Mouse (Mus musculus): ENCODE results near the gene Il12rb2. TPM values are rescaled to one million over a fixed set of nuclear protein-coding genes. Genes with fewer than 3 reads are reported as not detected.
A peak's percentile ranks its signal among the peaks of the same experiment; 100 is the strongest.

Il12rb2 gene
- total and polyA plus RNA-seq, 3 experiments, result 0.11 to 0.19 TPM; not detected in 1

GRCm38 (mm10) chr6:67268245-67268612 is 107.8 kb downstream of the Il12rb2 start:
- Histone ChIP-seq H3K9ac (ENCODE audit: control insufficient read depth, low read depth, low read length, poor library complexity, severe bottlenecking) (peak overlapping the region; percentile 100), H3K27ac (ENCODE audit: control insufficient read depth, low read depth, low read length) (peak overlapping the region; percentile 73), H3K79me2 (ENCODE audit: control insufficient read depth, insufficient read depth, low read length, poor library complexity) (peaks cover 57% of the 10 kb centered on the region), H3K9me3 (replicated peaks; ENCODE audit: insufficient read depth, low read length) (no peaks in the 10 kb centered on the region), H3K36me3 (ENCODE audit: control insufficient read depth in 1 of 2, insufficient read depth in 2 of 2, low read length in 2 of 2) (peaks cover 35 to 38% of the 10 kb centered on the region in 2 experiments), H3K4me3 (ENCODE audit: control insufficient read depth in 1 of 2, insufficient read depth in 1 of 2, low read depth in 2 of 2, low read length in 2 of 2) (peak overlapping the region; percentile 92 to 93), H3K4me1 (ENCODE audit: control insufficient read depth in 1 of 2, insufficient read depth in 2 of 2, low read length in 2 of 2) (peaks cover 2 to 10% of the 10 kb centered on the region in 2 experiments; a peak in 1 of 4 replicates), H3K27me3 (ENCODE audit: control insufficient read depth in 1 of 2, insufficient read depth in 2 of 2, low read length in 2 of 2) (no peaks in the 10 kb centered on the region)
- TF ChIP-seq MAX (IDR thresholded peaks at IDR 0.05; ENCODE audit: low read length), result peak; percentile 71
- no peak for TF ChIP-seq TCF12 (IDR thresholded peaks at IDR 0.05; ENCODE audit: low read depth, low read length)
- TF ChIP-seq RCOR1 (IDR thresholded peaks at IDR 0.05; ENCODE audit: low read depth, low read length), result no peak
- TF ChIP-seq NRF1 (IDR thresholded peaks at IDR 0.05; ENCODE audit: insufficient read depth, low read depth, low read length, poor library complexity, severe bottlenecking), result no peak
- no peak for TF ChIP-seq GABPA (IDR thresholded peaks at IDR 0.05; ENCODE audit: low read depth, low read length)
- no peak for TF ChIP-seq TAL1 (IDR thresholded peaks at IDR 0.05; ENCODE audit: low read length)
- TF ChIP-seq ETS1 (IDR thresholded peaks at IDR 0.05; ENCODE audit: low read depth, low read length), result no peak
- no peak for TF ChIP-seq ELF1 (IDR thresholded peaks at IDR 0.05; ENCODE audit: low read depth, low read length)
- TF ChIP-seq MYC (IDR thresholded peaks at IDR 0.05; ENCODE audit: low read depth, low read length), result peak; percentile 18; the same call in 1 of the 2 replicates
- no peak for TF ChIP-seq E2F4 (IDR thresholded peaks at IDR 0.05; ENCODE audit: borderline replicate concordance, low read depth, low read length)
- no peak for TF ChIP-seq NELFE (IDR thresholded peaks at IDR 0.05; ENCODE audit: low read depth, low read length)
- no peak for TF ChIP-seq POLR2A (IDR thresholded peaks at IDR 0.05; ENCODE audit: control insufficient read depth in 1 of 2, insufficient read depth in 1 of 2, low read depth in 1 of 2, low read length in 2 of 2, poor library complexity in 1 of 2)
- peak; percentile 85 for TF ChIP-seq MXI1 (IDR thresholded peaks at IDR 0.05; ENCODE audit: low read depth, low read length)
- TF ChIP-seq SIN3A (IDR thresholded peaks at IDR 0.05; ENCODE audit: low read length), result peak; percentile 46; the same call in 1 of the 2 replicates
- no peak for DNase-seq (ENCODE audit: low read depth, low spot score)

GRCm38 (mm10) chr6:67267408-67268244 is 108.4 kb downstream of the Il12rb2 start:
- peak overlapping the region; percentile 92 to 93 for H3K4me3 ChIP-seq (ENCODE audit: control insufficient read depth in 1 of 2, insufficient read depth in 1 of 2, low read depth in 2 of 2, low read length in 2 of 2)
- H3K27me3 ChIP-seq (ENCODE audit: control insufficient read depth in 1 of 2, insufficient read depth in 2 of 2, low read length in 2 of 2), result no peaks in the 10 kb centered on the region
- peak overlapping the region; percentile 100 for H3K9ac ChIP-seq (ENCODE audit: control insufficient read depth, low read depth, low read length, poor library complexity, severe bottlenecking)
- peak; percentile 72 for DNase-seq (ENCODE audit: low read depth, low spot score)
- peaks cover 2 to 10% of the 10 kb centered on the region in 2 experiments; a peak in 1 of 4 replicates for H3K4me1 ChIP-seq (ENCODE audit: control insufficient read depth in 1 of 2, insufficient read depth in 2 of 2, low read length in 2 of 2)
- peaks cover 53% of the 10 kb centered on the region for H3K79me2 ChIP-seq (ENCODE audit: control insufficient read depth, insufficient read depth, low read length, poor library complexity)
- TF ChIP-seq TBP (IDR thresholded peaks at IDR 0.05; ENCODE audit: low read depth, low read length) (0 out of 2 replicates have a peak, but pooled peaks have one; percentile 19), POLR2AphosphoS2 (IDR thresholded peaks at IDR 0.05; ENCODE audit: low read length) (0 out of 2 replicates have a peak, but pooled peaks have one; percentile 52), MAX (IDR thresholded peaks at IDR 0.05; ENCODE audit: low read length) (peak; percentile 94), MAFK (IDR thresholded peaks at IDR 0.05; ENCODE audit: borderline replicate concordance, low read depth, low read length) (no peak), MXI1 (IDR thresholded peaks at IDR 0.05; ENCODE audit: low read depth, low read length) (peak; percentile 100), SIN3A (IDR thresholded peaks at IDR 0.05; ENCODE audit: low read length) (peak; percentile 88), UBTF (IDR thresholded peaks at IDR 0.05; ENCODE audit: borderline replicate concordance, insufficient read depth, low read depth, low read length) (peak; percentile 41; the same call in 1 of the 2 replicates), ELF1 (IDR thresholded peaks at IDR 0.05; ENCODE audit: low read depth, low read length) (no peak), MYC (IDR thresholded peaks at IDR 0.05; ENCODE audit: low read depth, low read length) (peak; percentile 99), BHLHE40 (IDR thresholded peaks at IDR 0.05; ENCODE audit: borderline replicate concordance, low read depth, low read length) (peak; percentile 82), CHD1 (IDR thresholded peaks at IDR 0.05; ENCODE audit: low read depth, low read length) (peak; percentile 92; the same call in 1 of the 2 replicates), POLR2A (IDR thresholded peaks at IDR 0.05; ENCODE audit: control insufficient read depth in 1 of 2, insufficient read depth in 1 of 2, low read depth in 1 of 2, low read length in 2 of 2, poor library complexity in 1 of 2) (peak; percentile 17 to 35; a peak in 1 of 4 replicates), GABPA (IDR thresholded peaks at IDR 0.05; ENCODE audit: low read depth, low read length) (no peak), HCFC1 (IDR thresholded peaks at IDR 0.05; ENCODE audit: low read depth, low read length) (0 out of 2 replicates have a peak, but pooled peaks have one; percentile 12), USF1 (IDR thresholded peaks at IDR 0.05; ENCODE audit: low read depth, low read length) (no peak)
- peaks cover 29 to 34% of the 10 kb centered on the region in 2 experiments for H3K36me3 ChIP-seq (ENCODE audit: control insufficient read depth in 1 of 2, insufficient read depth in 2 of 2, low read length in 2 of 2)
- no peaks in the 10 kb centered on the region for H3K9me3 ChIP-seq (replicated peaks; ENCODE audit: insufficient read depth, low read length)
- peak overlapping the region; percentile 73 for H3K27ac ChIP-seq (ENCODE audit: control insufficient read depth, low read depth, low read length)

Data from MEL (cell line).